Mouse (Mus musculus) MEL (cell line): ENCODE results near the gene Olfr145. TPM values are rescaled to one million over a fixed set of nuclear protein-coding genes. Genes with fewer than 3 reads are reported as not detected.

ENCODE experiments used
- DNase-seq: peaks from one replicate; pipeline ENCODE4 v3.0.0; 2011; ENCODE audit warnings: low read depth, low spot score
- H3K27ac ChIP-seq: 2 replicates; pipeline ENCODE4 v1.5.1; 2012; ENCODE audit warnings: low read depth, mild to moderate bottlenecking, control low read depth, low read length, moderate library complexity; ENCODE audit not compliant: control insufficient read depth
- H3K27me3 ChIP-seq, 2 experiments: fragments of 150-350 bp in 1 of 2; sonication (generic) in 1 of 2; 2 replicates each; pipeline ENCODE4 v1.6.1; 2012; ENCODE audit warnings: low read length in 2 of 2, mild to moderate bottlenecking in 2 of 2, improper control_type of control experiment in 1 of 2, moderate library complexity in 1 of 2; ENCODE audit not compliant: insufficient read depth in 2 of 2, control insufficient read depth in 1 of 2
- H3K36me3 ChIP-seq, 2 experiments: 2 replicates each; pipeline ENCODE4 v1.6.1; 2012 to 2014; ENCODE audit warnings: low read length in 2 of 2, improper control_type of control experiment in 1 of 2, inconsistent platforms in 1 of 2, mild to moderate bottlenecking in 1 of 2; ENCODE audit not compliant: insufficient read depth in 2 of 2, control insufficient read depth in 1 of 2
- H3K4me1 ChIP-seq, 2 experiments: fragments of 150-350 bp in 1 of 2; sonication (generic) in 1 of 2; 2 replicates each; pipeline ENCODE4 v1.6.1; 2012; ENCODE audit warnings: low read length in 2 of 2, improper control_type of control experiment in 1 of 2, mild to moderate bottlenecking in 1 of 2; ENCODE audit not compliant: insufficient read depth in 2 of 2, control insufficient read depth in 1 of 2
- H3K4me3 ChIP-seq, 2 experiments: fragments of 150-350 bp in 1 of 2; sonication (generic) in 1 of 2; 2 replicates each; pipeline ENCODE4 v1.5.1; 2012; ENCODE audit warnings: low read depth in 2 of 2, low read length in 2 of 2, mild to moderate bottlenecking in 2 of 2, moderate library complexity in 2 of 2, control low read depth in 1 of 2, improper control_type of control experiment in 1 of 2; ENCODE audit not compliant: control insufficient read depth in 1 of 2, insufficient read depth in 1 of 2
- H3K79me2 ChIP-seq: 2 replicates; pipeline ENCODE4 v1.6.1; 2012; ENCODE audit warnings: mild to moderate bottlenecking, low read length, moderate library complexity; ENCODE audit not compliant: control insufficient read depth, poor library complexity, insufficient read depth
- H3K9ac ChIP-seq: 2 replicates; pipeline ENCODE4 v1.6.1; 2012; ENCODE audit warnings: low read depth, mild to moderate bottlenecking, control low read depth, low read length, moderate library complexity; ENCODE audit not compliant: control insufficient read depth, poor library complexity, severe bottlenecking
- H3K9me3 ChIP-seq: fragments of 150-350 bp; sonication (generic); replicated peaks from 2 replicates; pipeline ENCODE4 v1.6.1; 2012; ENCODE audit warnings: mild to moderate bottlenecking, low read length, improper control_type of control experiment, moderate library complexity; ENCODE audit not compliant: insufficient read depth
- BHLHE40 ChIP-seq: IDR thresholded peaks from 2 replicates; pipeline ENCODE4 v1.6.1; 2012; ENCODE audit warnings: low read depth, mild to moderate bottlenecking, inconsistent platforms, low read length, improper control_type of control experiment, borderline replicate concordance
- CHD1 ChIP-seq: IDR thresholded peaks from 2 replicates; pipeline ENCODE4 v1.6.1; 2012; ENCODE audit warnings: low read depth, mild to moderate bottlenecking, inconsistent platforms, low read length, improper control_type of control experiment
- CHD2 ChIP-seq: IDR thresholded peaks from 2 replicates; pipeline ENCODE4 v1.6.1; 2011; ENCODE audit warnings: low read length, improper control_type of control experiment
- ELF1 ChIP-seq: IDR thresholded peaks from 2 replicates; pipeline ENCODE4 v1.6.1; 2014; ENCODE audit warnings: low read depth, mild to moderate bottlenecking, inconsistent platforms, low read length, improper control_type of control experiment, moderate library complexity
- JUND ChIP-seq: IDR thresholded peaks from 2 replicates; pipeline ENCODE4 v1.6.1; 2011; ENCODE audit warnings: low read depth, mild to moderate bottlenecking, improper control_type of control experiment, low read length
- KAT2A ChIP-seq: conservative IDR thresholded peaks from 2 replicates; pipeline ENCODE4 v1.6.1; 2012; ENCODE audit warnings: low read depth, low read length, improper control_type of control experiment, inconsistent platforms
- MAFK ChIP-seq: IDR thresholded peaks from 2 replicates; pipeline ENCODE4 v1.6.1; 2011; ENCODE audit warnings: low read depth, mild to moderate bottlenecking, low read length, improper control_type of control experiment, borderline replicate concordance
- MAX ChIP-seq: IDR thresholded peaks from 2 replicates; pipeline ENCODE4 v1.6.1; 2011; ENCODE audit warnings: low read length, improper control_type of control experiment
- MAZ ChIP-seq: IDR thresholded peaks from 2 replicates; pipeline ENCODE4 v1.6.1; 2012; ENCODE audit warnings: low read depth, mild to moderate bottlenecking, inconsistent platforms, low read length, improper control_type of control experiment
- MYB ChIP-seq: IDR thresholded peaks from 2 replicates; pipeline ENCODE4 v1.6.1; 2011; ENCODE audit warnings: mild to moderate bottlenecking, low read depth, low read length, improper control_type of control experiment
- NELFE ChIP-seq: IDR thresholded peaks from 2 replicates; pipeline ENCODE4 v1.6.1; 2011; ENCODE audit warnings: low read depth, low read length, improper control_type of control experiment
- NRF1 ChIP-seq: IDR thresholded peaks from 2 replicates; pipeline ENCODE4 v1.6.1; 2014; ENCODE audit warnings: low read depth, mild to moderate bottlenecking, inconsistent platforms, low read length, improper control_type of control experiment, moderate library complexity; ENCODE audit not compliant: poor library complexity, insufficient read depth, severe bottlenecking
- RCOR1 ChIP-seq: IDR thresholded peaks from 2 replicates; pipeline ENCODE4 v1.6.1; 2012; ENCODE audit warnings: low read depth, mild to moderate bottlenecking, inconsistent platforms, low read length, improper control_type of control experiment
- SIN3A ChIP-seq: IDR thresholded peaks from 2 replicates; pipeline ENCODE4 v1.6.1; 2012; ENCODE audit warnings: low read length, improper control_type of control experiment, inconsistent platforms
- SMC3 ChIP-seq: IDR thresholded peaks from 2 replicates; pipeline ENCODE4 v1.6.1; 2011; ENCODE audit warnings: low read depth, low read length, improper control_type of control experiment
- TAL1 ChIP-seq: IDR thresholded peaks from 2 replicates; pipeline ENCODE4 v1.6.1; 2012; ENCODE audit warnings: mild to moderate bottlenecking, inconsistent platforms, low read length, moderate library complexity, mixed read lengths
- TBP ChIP-seq: IDR thresholded peaks from 2 replicates; pipeline ENCODE4 v1.8.0; 2011; ENCODE audit warnings: low read depth, low read length, improper control_type of control experiment
- TCF12 ChIP-seq: IDR thresholded peaks from 2 replicates; pipeline ENCODE4 v1.6.1; 2014; ENCODE audit warnings: low read depth, mild to moderate bottlenecking, inconsistent platforms, low read length, improper control_type of control experiment, moderate library complexity
- USF1 ChIP-seq: IDR thresholded peaks from 2 replicates; pipeline ENCODE4 v1.6.1; 2014; ENCODE audit warnings: low read depth, mild to moderate bottlenecking, inconsistent platforms, low read length, improper control_type of control experiment, moderate library complexity
- ZKSCAN1 ChIP-seq: IDR thresholded peaks from 2 replicates; pipeline ENCODE4 v1.6.1; 2012; ENCODE audit warnings: low read depth, mild to moderate bottlenecking, inconsistent platforms, low read length, improper control_type of control experiment, moderate library complexity
- ZMIZ1 ChIP-seq: IDR thresholded peaks from 2 replicates; pipeline ENCODE4 v1.6.1; 2012; ENCODE audit warnings: low read depth, mild to moderate bottlenecking, inconsistent platforms, low read length, improper control_type of control experiment, moderate library complexity
- polyA plus RNA-seq, 2 experiments: library from polyadenylated mRNA; stranded (reverse) in 1 of 2; unstranded in 1 of 2; fragments of >175 nt in 1 of 2; fragments of >200 nt in 1 of 2; gene quantifications; 2 replicates each; pipeline versions ENCODE4 v1.2.1 to v1.2.4; 2012; ENCODE audit warnings: low replicate concordance in 2 of 2, low read depth in 1 of 2; ENCODE audit not compliant: insufficient read length in 2 of 2, insufficient read depth in 1 of 2, missing spikeins in 1 of 2
- total RNA-seq: library from RNA; depleted of rRNA; stranded (reverse); fragments of 300-350 nt; gene quantifications from 2 replicates; pipeline ENCODE4 v1.2.3, GENCODE M21; 2012; rRNA removed

Gene Olfr145
- total RNA-seq (not detected in 2 replicates), polyA plus RNA-seq (not detected)

GRCm38 (mm10) chr9:37896661-37897060 lies at the start of gene Olfr145:
Olfr145 (plus strand) TSS chr9:37896724.
- H3K27ac ChIP-seq, result no peak within 1 kb of the TSS
- no peaks in the 10 kb centered on the region for H3K27me3 ChIP-seq
- H3K4me1 ChIP-seq, result no peaks in the 10 kb centered on the region
- no peaks in the 10 kb centered on the region for H3K36me3 ChIP-seq
- TF ChIP-seq MAZ (no peak), SMC3 (no peak), TCF12 (no peak), ZKSCAN1 (no peak), KAT2A (no peak), USF1 (no peak), ELF1 (no peak), NELFE (no peak)
- no peaks in the 10 kb centered on the region for H3K79me2 ChIP-seq
- no peaks in the 10 kb centered on the region for H3K9me3 ChIP-seq
- H3K4me3 ChIP-seq, result no peak within 1 kb of the TSS
- no peak for DNase-seq
- H3K9ac ChIP-seq, result no peak within 1 kb of the TSS

DNA sequence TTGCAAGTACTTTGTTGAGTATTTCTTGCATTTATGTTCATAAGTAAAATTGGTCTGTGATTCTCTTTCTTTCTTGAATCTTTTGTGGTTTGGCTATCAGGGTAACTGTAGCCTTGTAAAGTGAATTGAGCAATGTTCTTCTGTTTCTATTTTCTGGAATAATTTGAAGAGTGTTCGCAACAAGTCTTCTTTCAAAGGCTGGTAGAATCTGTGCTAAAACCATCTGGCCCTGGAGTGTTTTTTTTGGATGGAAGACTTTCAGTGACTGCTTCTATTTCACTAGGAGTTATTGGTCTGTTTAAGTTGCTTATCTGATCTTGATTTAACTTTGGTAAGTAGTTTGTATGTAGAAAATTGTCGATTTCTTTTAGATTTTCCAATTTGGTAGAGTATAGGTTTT lies 47.3 kb upstream of the Olfr145 start:
- no peak overlapping the region for H3K27ac ChIP-seq
- H3K9ac ChIP-seq, result no peak overlapping the region
- no peaks in the 10 kb centered on the region for H3K36me3 ChIP-seq
- no peaks in the 10 kb centered on the region for H3K4me1 ChIP-seq
- H3K79me2 ChIP-seq, result no peaks in the 10 kb centered on the region
- TF ChIP-seq NRF1 (no peak), TBP (no peak)
- H3K27me3 ChIP-seq, result no peaks in the 10 kb centered on the region
- H3K9me3 ChIP-seq, result no peaks in the 10 kb centered on the region
- no peak for DNase-seq
- H3K4me3 ChIP-seq, result no peak overlapping the region

- TF ChIP-seq CHD2, result no peak
- no peak for TF ChIP-seq JUND
- TF ChIP-seq MAX, result no peak
- TF ChIP-seq NELFE, result no peak
- no peak for TF ChIP-seq TAL1
- no peak for TF ChIP-seq CHD1
- no peak for TF ChIP-seq SIN3A
- TF ChIP-seq MYB, result no peak
- no peak for TF ChIP-seq BHLHE40
- no peak for TF ChIP-seq RCOR1
- no peak for TF ChIP-seq ZMIZ1
- no peak for TF ChIP-seq MAFK
- no peak for TF ChIP-seq TBP
- no peak for TF ChIP-seq ZKSCAN1
- no peak for TF ChIP-seq MAZ
- no peak for TF ChIP-seq USF1
- TF ChIP-seq SMC3, result no peak
- Histone ChIP-seq H3K9ac (no peak within 1 kb of the TSS), H3K27me3 (no peaks in the 10 kb centered on the region), H3K36me3 (no peaks in the 10 kb centered on the region), H3K4me1 (no peaks in the 10 kb centered on the region), H3K4me3 (no peak within 1 kb of the TSS), H3K9me3 (no peaks in the 10 kb centered on the region), H3K27ac (no peak within 1 kb of the TSS), H3K79me2 (no peaks in the 10 kb centered on the region)
- no peak for DNase-seq
These were observed 42.6 kb upstream of the Olfr145 start, which contains the start of gene Olfr877 for GRCm38 (mm10) chr9:37853969-37854368. Olfr877 (plus strand) TSS chr9:37854269.
